Mouse (Mus musculus): ENCODE data around the gene Lrrc75a. TPM values are rescaled to one million over a fixed set of nuclear protein-coding genes. Genes with fewer than 3 reads are reported as not detected.

Gene Lrrc75a
- total RNA-seq, 2 experiments from 2014 or later: 13.9 to 23.5 TPM

DNA sequence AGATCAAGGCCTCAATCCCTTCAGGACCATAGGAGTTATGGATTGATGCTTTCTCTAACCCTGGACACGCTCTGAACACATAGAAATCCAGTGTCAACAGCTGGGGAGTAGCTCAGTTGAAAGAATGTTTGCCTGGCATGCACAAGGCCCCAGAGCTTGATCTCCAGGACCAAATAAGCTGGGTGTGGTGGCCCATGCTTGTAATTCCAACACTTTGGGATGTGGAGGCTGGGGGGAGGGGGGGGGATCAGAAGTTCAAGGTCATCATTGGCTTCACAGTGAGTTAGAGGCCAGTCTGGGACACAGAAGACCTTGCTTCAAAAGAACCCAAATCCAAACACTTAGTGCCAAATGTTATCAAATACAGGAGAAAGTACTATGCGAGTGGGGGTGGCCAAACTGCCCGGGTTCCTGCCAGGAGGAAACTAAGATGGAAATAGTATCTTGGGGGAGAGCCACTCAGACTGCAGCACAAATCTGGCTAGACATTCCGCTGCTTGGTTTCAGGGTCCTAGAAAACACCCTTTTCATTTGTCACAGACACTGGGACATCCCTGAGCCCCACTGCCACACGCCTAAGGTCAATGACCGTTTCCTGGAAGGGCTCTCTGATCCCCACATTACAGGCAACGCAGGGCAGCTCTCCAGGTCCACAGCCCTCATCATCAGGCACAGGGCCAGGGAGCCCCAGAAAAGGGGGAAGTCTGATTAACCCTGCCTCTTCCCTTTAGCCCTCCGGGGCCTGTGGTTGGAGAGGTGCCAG, 2.4 kb downstream of the Lrrc75a start:
- no peak for DNase-seq (ENCODE audit: low spot score in 2 of 2)

DNA sequence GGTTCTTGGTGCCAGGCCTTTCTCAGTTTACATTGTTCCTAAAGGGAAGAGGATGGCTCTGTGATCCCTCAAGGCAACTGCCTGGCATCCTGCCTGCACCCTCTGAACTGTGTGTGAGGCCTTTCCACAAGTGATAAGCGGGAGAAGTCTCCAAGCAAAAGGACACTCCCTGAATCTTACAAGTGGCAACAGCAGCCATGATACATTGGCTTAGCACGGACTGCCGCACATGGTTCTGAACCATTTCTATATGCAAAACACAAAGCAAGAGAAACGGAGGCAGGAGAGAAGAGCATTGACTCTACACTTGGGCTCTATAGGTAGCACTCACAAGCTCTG, 3.0 kb downstream of the Lrrc75a start:
- DNase-seq (ENCODE audit: low spot score in 2 of 2): no peak

DNA sequence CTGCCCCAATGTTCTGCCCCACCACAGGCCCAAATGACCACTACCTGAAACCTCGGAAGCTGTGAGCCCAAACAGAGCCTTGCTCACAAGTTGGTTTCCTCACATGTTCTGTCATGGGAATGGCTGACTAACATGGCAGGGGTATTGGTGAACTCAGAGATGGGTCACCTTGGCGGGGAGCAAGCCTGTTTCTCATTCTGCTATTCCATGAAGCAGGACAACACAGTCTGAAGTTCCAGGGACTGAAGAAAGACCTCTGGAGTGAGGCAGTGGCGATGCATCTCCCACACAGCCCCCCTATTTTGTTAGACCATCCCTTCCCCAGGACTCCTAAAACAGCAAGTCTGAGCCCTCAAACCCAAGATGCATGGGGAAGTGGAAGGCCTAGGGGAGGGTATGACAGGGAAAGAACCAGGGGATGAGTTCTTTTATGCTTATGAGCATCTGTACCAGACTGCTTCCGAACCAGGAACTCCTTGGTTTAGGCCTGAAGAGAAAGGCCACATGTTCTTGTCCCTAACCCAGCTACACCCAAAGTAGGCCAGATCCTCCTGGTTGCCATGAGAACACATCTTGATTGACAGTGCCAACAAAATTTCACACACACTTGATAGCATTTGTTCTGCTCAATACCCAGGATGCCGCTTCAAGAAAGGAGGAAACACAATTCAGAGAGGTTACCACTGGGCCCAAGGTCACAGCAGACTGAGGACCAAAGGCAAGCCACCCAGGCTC, 3.6 kb downstream of the Lrrc75a start:
- DNase-seq (ENCODE audit: low spot score in 2 of 2): no peak

DNA sequence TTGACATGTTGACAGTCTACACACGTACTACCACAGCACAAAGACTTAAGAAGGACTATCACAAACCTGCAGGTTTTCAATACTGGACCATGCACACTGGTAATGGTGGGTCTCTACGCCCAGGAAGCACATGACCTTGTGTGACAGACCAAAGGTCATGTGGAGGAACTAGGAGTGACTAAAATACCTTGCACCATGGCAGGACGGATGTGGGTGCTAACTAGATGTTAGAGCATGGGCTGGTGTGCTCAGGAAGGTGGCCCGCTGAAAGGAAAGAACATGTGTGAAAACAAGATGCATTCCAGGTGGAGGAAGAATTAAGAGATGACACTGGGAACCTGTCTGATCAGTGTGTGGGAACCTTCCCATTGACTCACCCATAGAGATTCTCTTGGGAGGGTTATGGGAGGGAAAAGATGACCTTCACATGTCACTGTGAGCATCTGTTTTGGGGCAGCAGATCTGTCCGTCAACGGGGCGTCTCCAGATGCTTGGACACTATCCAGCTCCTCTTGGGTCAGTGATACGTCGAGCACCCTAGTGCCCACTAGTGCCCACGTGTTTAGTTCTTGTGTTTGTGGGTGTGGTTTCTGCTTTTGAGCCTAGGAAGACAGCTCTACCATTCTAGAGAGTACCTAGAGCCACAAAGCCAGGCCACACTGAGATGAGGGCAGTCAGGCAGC, 4.5 kb downstream of the Lrrc75a start:
- no peak for DNase-seq (ENCODE audit: low spot score in 2 of 2)

DNA sequence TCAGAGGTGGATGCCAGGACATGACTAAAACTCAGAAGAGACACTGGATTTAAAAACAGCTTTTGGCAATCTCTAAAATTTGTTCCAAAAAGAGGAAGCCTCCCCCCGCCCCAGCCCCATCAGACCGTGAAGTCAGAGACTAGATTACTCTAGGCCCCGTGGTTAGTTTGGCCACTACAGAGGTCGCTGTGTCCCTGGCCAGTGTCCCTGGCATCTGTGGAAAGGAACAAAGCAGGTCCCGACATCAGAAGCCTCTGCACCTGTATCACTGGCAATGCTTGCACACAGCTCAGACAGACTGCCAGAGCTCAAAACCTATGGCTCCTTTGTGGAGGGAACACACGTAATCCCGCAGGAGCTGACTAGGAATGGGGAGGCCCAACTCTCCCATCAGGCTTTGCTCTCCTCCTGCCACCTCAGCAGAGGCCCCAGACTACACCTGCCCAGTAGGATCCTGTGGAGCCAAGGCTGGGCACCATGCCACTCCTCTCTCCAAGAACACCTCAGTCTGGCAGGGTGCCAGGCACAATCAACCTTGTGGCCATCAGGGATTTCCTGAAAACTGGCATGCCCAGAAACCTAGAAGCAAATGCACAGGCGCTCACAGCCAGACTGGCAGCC, 5.2 kb downstream of the Lrrc75a start:
- DNase-seq (ENCODE audit: low spot score in 2 of 2): peak in 1 of 2 experiments; percentile 47

DNA sequence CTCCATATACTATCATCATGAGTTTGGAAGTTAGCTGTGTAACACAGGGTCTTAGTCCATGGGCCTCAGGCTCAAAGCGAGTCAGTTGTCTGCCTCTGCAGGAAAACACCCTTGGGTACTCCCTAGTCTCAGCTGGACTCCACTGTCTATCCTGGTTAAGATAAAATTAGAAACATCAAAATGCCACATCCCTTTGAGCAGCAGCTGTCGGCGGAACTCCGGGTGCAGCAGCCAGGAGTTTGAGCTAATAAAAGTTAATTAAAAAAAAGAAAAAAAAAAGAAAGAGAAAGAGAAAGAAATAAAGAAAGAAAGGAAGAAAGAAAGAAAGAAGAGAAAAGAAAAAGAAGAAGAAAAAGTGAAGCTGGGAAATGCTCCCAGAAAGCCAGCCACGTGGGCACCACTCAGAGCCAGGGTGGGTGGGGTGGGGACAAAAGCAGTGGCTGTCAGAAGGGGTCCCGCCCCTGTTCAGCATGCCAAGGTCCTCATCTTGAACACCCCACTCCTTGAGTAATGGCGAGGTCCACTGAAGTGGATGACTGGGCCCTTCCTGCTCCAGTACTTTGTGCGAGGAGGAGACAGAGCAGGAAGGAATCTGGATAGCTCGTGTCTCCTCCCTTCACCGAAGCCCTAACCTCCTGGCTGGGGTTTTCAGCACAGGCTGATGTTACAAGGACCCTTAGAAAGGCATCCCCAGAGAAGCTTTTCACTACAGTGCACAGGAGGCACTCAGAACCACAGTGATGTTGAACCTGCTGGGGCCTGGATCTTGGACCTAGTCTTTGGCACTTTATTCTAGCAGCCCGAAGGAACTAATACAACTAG, 6.1 kb downstream of the Lrrc75a start:
- DNase-seq (ENCODE audit: low spot score in 2 of 2): no peak

DNA sequence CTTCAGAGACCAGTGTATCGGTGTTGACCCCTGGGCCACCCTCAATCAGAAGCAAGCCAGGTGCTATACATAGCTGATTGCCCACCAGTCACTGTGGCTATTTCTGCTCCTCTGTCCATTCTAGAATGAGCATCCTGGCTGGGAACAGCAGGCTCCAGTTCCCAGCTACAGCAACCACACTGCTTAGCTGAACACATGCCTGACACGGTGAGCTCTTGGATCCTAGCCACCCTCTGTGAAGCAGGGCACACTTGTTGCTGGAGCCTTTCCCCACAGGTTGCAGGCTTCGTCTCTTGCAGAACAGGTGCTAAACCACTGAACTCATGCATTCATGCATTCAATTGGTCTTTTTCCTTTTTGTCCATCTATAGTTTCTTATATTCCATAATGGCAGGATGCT, 7.9 kb downstream of the Lrrc75a start:
- DNase-seq (ENCODE audit: low spot score in 2 of 2): no peak

DNA sequence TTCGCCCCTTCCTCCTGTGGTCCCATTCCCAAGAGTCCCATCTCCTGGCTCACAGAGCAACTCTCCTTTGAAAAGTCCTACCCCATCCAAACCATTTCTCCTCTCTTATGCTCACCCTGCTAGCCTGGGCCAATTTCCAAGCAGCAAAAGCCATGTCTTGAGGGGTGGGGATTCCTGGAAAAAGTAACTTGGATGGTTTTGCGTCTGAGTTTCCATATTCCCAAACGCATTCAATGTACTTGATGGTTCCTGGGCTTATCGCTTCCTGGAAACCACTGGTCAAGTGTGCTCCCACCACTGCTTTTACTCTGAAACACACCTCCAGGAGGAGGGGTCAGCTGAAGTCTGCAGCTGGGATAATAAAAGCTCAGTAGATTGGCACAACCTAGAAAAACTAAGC, 9.9 kb downstream of the Lrrc75a start:
- DNase-seq (ENCODE audit: low spot score in 2 of 2): no peak

DNA sequence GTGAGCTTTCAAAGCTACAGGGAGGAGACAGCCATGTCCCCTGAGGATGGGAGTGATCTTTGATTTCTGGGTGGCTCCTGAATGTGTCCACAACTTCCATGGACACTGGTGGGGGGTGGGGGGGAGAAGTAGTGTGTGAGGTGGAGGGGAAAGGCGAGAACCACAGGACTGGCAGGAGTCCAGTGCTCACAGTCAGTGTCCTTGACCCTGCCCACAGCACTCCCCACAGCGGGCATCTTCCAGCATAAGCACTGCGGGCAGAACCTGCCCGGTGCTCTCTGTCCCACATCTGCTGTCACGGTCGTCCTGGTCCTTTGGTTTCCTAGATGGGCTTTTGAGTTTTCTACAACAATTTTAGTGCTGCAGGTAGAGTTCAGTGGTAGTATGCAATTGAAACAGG, 10.5 kb downstream of the Lrrc75a start:
- no peak for DNase-seq (ENCODE audit: low spot score in 2 of 2)

DNA sequence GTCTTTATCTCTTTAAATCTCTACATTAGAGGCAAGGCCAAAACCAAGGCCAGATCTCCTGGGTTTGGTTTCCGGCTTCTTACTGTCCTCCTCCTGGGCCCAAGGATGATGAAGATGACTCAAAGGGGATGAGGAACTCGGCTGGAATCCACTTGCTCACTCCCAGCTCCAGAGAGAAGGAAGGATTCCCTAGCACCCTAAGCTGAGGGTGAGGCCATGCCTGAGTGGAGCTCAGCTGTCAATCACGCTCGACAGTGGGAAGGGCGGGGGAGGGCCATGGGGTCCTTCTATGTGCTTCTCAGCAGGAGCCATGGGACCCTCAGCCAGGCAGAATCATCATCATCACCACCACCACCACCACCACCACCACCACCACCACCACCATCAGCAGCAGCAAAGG, 10.9 kb downstream of the Lrrc75a start:
- peak in 1 of 2 experiments; percentile 38 for DNase-seq (ENCODE audit: low spot score in 2 of 2)

DNA sequence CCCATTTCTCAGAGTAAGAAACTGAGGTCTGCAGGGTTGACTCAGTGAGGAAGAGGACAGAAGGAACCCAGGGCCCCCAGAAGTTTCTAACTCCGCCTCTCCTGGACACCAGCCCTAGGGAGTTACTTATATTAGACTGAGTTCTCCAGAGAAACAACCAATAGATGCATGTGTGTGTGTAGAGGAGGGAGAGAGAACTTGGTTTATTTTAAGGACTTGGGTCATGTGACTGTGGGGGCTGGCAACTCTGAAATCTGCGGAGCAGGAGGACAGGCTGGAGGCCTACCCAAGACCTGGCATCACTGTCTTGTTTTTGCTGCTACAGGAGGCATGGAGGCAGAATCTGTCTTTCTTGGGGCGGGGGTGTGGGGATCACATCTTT, 11.5 kb downstream of the Lrrc75a start:
- no peak for DNase-seq (ENCODE audit: low spot score in 2 of 2)

DNA sequence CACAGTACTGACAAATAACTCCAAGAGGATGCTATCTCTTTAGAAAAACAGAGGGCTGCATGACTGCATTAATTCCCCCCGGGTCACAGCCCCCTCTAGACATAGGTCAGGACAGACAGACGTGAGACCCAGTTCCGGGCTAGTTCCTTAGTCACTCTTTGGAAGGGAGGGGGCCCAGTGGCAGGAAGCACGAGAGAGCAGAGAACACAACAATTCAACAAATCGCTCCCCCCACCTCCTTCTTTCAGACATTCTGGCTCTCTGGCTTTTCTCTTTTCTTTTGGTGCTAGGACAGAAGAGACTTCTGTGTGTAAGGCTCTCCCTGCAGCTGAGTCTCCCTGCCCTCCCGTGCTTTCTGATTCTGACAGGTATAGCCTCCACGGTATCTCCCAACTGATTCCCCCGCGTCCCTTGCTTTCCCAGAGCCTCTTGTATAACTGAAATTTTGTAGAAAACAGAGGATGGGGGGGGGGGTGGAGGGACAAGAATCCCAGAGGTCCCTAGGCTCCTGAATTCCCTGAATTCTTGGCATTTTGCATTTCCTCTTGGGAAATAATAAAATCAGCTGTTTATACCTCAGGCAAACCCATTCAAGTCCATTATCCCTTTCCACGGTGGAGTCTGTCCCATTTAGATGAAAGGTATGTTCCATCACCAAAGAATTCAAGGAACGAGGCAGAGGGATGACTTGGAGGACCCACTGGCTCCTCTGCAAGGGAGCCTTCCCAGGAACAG, 12.1 kb downstream of the Lrrc75a start:
- DNase-seq (ENCODE audit: low spot score in 2 of 2): no peak

DNA sequence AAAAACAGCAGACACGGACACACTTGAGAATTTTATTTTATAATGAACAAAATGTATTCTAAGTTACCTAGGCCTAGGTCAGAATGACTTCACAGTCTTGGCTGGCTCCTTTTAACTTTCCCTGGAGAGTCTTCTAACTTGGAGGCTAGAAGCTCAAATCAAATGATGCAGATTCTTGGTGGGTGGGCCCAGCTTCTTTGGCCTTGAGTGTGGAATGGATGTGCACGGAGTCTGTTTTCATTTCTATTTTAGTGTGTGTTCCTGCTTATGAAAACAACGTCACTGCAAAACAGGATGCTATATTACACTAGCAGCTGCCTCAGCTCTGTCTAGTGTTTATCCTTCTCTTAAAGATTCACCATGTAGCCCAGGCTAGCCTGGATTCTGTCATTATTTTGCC, 12.9 kb downstream of the Lrrc75a start:
- no peak for DNase-seq (ENCODE audit: low spot score in 2 of 2)

DNA sequence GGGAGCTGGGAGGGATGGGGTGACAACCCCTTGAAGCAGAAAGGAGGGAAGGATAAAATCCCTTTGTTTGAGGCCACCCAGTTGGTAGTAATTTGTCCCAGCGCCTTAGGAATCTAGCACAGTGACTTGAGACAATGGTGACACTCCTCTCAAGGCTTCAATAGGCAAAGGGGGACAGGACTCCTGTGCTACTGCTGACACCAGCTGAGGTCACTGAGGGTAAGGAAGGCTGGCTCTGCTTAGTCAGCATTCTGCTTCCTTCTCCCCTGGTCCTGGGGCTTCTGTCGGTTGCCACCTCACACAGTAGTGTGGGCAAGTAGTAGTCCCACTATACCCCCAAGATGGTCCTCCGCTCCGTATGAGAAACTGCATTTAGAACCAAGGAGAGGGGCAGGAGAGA, 17.2 kb downstream of the Lrrc75a start:
- DNase-seq (ENCODE audit: low spot score in 2 of 2): no peak

DNA sequence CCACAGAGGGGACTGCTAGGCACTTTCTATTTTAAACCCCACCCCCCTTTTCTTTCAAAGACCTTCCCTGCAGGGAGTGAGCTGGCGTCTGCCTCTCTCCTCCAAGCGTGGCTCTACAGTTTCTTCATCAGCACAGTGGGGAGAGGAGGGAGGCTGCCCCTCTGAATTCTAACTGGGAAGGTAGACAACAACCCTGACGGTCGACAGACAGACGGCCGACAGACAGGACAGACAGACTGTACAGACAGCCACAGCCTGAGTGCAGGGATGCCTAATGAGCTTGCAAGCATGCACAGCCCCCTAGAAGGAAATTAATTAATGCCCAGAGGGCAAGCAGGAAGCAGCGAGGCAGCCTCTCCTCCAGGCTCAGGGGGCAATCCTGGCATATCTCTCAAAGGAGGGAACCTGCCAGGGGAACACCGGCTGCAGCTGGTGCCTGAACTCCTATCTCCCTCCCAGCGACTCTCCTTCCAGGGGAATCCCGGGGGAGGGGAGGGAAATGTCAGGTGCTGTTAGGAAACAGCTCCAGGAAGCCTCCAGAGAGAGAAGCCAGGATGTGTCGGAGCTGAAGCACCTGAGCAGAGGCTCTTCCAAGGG, 18.0 kb downstream of the Lrrc75a start:
- DNase-seq (ENCODE audit: low spot score in 2 of 2): no peak

DNA sequence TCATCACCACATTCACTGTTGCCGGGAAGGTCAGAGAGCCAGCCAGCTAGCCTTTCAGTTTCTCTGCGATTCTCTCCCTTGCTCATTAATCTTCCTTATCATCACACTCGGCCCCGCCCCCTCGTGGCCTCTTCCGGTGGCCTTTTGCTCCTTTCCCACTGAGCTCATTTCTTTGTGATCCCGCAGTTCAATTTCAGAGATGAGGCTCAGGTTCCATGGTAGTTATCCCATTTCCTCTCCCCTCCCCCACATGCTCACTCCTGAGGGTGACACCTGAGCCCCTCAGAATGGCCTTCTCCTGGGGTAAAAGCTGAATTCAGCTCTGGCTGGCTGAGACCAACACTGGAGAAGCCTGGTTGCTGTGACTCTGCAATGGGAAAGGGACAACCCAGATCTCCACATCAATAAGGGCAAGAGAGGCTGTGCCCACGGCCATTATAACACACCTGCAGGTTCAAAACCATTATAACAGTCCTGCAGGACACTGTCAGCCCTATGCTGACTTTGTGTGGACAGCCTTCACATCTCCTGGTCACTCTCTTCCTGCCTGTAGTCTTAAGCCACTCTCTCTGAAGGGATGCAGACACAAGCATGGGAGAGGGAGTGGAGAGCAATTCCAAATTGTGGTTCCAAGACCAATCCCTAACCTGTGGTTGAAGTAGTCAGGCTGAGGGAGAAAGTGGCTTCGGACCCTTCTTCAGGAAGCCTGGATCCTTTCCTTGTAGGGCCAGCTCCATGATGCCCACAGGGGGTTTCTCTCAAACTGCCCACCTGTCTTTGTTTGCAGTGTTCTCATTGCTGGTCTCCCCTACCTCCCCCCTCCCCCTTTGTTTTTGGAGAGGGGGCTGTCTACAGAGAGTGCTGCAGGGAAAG, 18.7 kb downstream of the Lrrc75a start:
- peak; percentile 62 to 63 for DNase-seq (ENCODE audit: low spot score in 2 of 2)

DNA sequence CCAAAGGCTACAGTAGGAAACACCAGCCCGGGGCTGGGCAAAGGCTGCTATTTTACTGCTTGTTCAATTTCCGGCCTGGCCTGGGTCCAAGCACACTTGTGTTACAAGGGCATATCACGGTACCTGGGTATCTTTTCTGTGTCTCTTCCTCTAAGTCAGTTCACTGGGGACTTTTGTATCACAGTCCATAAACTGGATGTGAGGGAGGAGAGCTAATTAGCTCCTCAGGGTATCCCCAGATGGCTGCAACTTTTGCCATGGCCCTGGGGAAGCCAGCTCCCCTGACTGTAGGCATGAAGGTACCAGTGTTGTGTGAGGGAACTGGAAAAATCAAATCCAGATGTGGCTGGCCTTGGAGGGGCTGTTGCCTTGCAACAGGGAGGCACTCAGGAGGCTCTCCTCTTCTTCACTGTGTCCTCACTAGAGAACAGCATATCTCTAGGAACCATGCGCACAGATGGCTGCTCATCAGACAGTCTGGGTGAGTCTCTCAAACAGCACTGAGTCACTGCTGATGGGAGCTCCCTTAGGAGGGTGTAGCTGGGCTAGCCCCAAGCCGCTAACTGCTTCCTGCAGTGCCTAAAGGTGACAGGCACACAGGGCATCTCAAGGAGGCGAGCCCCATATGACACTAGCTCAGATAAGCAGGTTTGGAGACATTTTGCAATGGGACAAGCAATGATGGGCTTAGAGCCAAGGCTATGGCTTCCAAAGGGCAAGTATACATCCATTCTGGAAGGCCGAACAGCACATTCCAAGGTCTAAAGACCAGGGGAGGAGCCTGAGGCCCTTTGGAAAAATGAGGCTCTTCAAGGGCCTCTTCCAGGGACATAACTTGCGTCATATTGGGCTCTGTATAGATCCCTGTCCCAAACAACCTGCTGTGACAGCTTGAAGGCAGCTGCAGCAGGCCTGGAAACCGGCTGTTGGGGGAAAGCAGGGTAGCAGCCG, 23.7 kb downstream of the Lrrc75a start:
- no peak for DNase-seq (ENCODE audit: low spot score in 2 of 2)

DNA sequence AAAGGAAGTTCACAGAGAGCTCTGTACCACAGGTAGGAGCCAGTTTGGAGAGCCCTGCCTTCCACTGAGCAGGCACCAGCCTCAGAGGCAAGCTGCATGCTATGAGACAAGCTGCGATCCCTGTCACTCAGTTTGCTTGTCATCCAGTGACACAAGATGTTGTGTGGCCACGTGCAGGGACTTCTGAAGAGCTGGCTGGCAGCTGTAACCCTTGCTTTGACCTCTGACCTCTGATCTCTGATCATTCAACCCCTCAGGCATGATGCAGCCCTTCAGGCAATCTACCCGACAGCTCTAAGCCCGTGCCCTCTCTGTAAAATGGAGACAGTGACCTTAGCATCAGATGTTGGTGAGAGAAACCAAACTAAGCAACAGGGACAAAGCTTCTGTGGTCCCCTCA, 25.5 kb downstream of the Lrrc75a start:
- DNase-seq (ENCODE audit: low spot score in 2 of 2): no peak

All from adrenal gland, adult 18-20 months (tissue).